Mouse (Mus musculus) brain, embryonic 14.5 days (tissue): ENCODE measurements around the gene Rab8a.

Source experiments
- CTCF ChIP-seq: fragments of 200-500 bp; IDR thresholded peaks from 2 replicates; pipeline ENCODE4 v1.5.1; 2012; ENCODE audit warnings: inconsistent platforms, mild to moderate bottlenecking, moderate library complexity, borderline replicate concordance; ENCODE audit not compliant: insufficient read depth, insufficient read length; ENCODE audit errors: extremely low read depth
- POLR2A ChIP-seq: fragments of 200-500 bp; IDR thresholded peaks from 2 replicates; pipeline ENCODE4 v1.6.1; 2012; ENCODE audit warnings: mild to moderate bottlenecking, inconsistent platforms, borderline replicate concordance; ENCODE audit not compliant: poor library complexity, insufficient read depth, insufficient read length, severe bottlenecking; ENCODE audit errors: extremely low read depth

- TF ChIP-seq POLR2A, result no peak
- TF ChIP-seq CTCF, result no peak
Measured at GRCm38 (mm10) chr8:72132891-72133290, 28.1 kb upstream of the Rab8a start.
